Mouse (Mus musculus) hindbrain, embryonic 13.5 days (tissue): ENCODE results near the gene Rasal3. TPM values are rescaled to one million over a fixed set of nuclear protein-coding genes. Genes with fewer than 3 reads are reported as not detected.

Experiments
- ATAC-seq: fragments of 200-750 bp; cut with Nextera tagmentation; 2 replicates; pipeline ENCODE4 v1.8.0; 2017; ENCODE audit warnings: moderate TSS enrichment; ENCODE audit not compliant: low FRiP score
- H3K27ac ChIP-seq: fragments of 300-500 bp; sonication (generic); 2 replicates; pipeline ENCODE4 v1.5.1; 2015; ENCODE audit warnings: inconsistent platforms, mild to moderate bottlenecking, moderate library complexity
- H3K27me3 ChIP-seq: fragments of 300-500 bp; sonication (generic); 2 replicates; pipeline ENCODE4 v1.6.1; 2015; ENCODE audit warnings: mild to moderate bottlenecking, inconsistent platforms
- H3K36me3 ChIP-seq: fragments of 300-500 bp; sonication (generic); 2 replicates; pipeline ENCODE4 v1.6.1; 2015; ENCODE audit warnings: mild to moderate bottlenecking, inconsistent platforms
- H3K4me1 ChIP-seq: fragments of 300-500 bp; sonication (generic); replicated peaks from 2 replicates; pipeline ENCODE4 v1.6.1; 2015; ENCODE audit warnings: inconsistent platforms
- H3K4me2 ChIP-seq: fragments of 300-500 bp; sonication (generic); 2 replicates; pipeline ENCODE4 v1.6.1; 2015; ENCODE audit warnings: inconsistent platforms, mild to moderate bottlenecking, moderate library complexity
- H3K4me3 ChIP-seq: fragments of 300-500 bp; sonication (generic); 2 replicates; pipeline ENCODE4 v1.5.1; 2015; ENCODE audit warnings: mild to moderate bottlenecking, inconsistent platforms
- H3K9ac ChIP-seq: fragments of 300-500 bp; sonication (generic); 2 replicates; pipeline ENCODE4 v1.6.1; 2015; ENCODE audit warnings: mild to moderate bottlenecking, inconsistent platforms
- H3K9me3 ChIP-seq: fragments of 300-500 bp; sonication (generic); 2 replicates; pipeline ENCODE4 v1.6.1; 2016; ENCODE audit warnings: inconsistent platforms
- WGBS: fragments of 180-500 bp; shearing (Covaris S2); methylation state at CpG from one replicate; pipeline ENCODE4 v1.1.7; 2015; 5-methylcytosine and 5-hydroxymethylcytosine counted together
- polyA plus RNA-seq: library from polyadenylated mRNA; unstranded; fragments of >200 nt; fragmentation: Nextera tagmentation; extraction: Ambion mirVana; gene quantifications from 2 replicates; pipeline ENCODE4 v1.2.1, GENCODE M21; 2015

Gene Rasal3
- polyA plus RNA-seq, 1 experiment from 2014 or later = 0.62 TPM

DNA sequence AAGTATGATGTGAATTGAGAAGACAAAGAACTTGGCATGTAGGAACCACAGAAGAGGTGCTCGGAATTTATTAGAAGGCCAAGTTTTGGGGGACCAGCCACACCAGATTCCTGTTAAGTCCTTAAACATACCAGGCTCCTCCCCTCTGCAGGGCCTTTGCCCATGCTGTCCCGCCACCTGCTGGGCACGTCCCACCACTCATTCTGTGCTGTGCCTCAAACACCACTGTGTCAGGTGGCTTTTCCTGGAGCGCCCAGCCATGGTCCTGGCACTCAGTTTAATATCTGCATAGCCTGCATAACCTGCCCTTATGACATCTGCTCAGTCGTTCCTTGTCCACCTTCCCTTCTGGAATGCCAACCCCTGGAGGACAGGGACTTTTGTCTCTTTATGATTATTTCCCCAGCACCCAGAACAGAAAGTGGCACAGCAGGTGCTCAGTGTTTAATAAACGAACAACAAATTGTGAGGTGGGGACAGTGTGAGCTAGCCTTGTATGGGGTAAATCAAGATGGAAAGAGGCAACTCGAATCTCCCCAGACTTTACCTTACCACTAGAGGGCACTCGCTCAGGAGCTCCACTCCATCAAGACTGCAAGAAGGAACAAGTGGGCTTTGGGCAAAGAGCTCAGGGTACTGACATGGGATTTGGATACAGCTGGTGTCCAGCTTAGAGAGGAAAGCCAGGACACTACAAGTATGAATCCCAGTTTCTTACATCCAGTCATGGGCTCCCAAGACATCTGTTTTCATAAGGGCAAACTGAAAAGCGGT, 16.5 kb downstream of the Rasal3 start:
- WGBS = 78% methylated on average over 9 of the region's 9 CpGs
- peaks cover 24% of the 10 kb centered on the region for H3K4me1 ChIP-seq
- H3K4me3 ChIP-seq = 0 out of 2 replicates have a peak overlapping the region, but pooled peaks have one; percentile 67
- H3K27me3 ChIP-seq = peaks cover 16% of the 10 kb centered on the region
- no peak overlapping the region for H3K4me2 ChIP-seq
- no peak overlapping the region for H3K9ac ChIP-seq
- H3K36me3 ChIP-seq = peaks cover 48% of the 10 kb centered on the region
- H3K9me3 ChIP-seq = no peaks in the 10 kb centered on the region
- no peak overlapping the region for H3K27ac ChIP-seq
- ATAC-seq = no peak

DNA sequence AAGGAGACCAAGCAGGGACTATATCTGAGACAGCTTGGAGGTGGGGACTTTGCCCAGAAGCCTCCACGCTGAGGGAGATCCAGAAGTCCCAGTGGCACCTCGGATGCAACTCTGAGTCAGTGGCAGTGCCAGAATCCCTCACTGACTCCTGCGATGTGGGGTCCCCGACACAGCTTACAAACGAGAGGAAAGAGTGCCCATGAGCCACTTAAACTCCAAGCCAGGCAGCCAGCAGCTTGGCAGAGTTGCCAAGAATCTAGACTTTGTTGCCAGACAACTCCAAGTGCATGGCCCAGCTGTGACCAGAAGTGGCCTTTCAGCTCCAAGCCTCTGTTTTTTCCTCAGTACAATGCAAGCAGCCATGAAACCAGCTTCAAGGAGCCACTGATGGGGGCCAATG, 19.7 kb downstream of the Rasal3 start:
- no peak overlapping the region for H3K9ac ChIP-seq
- H3K36me3 ChIP-seq = peaks cover 58% of the 10 kb centered on the region
- no peak overlapping the region for H3K27ac ChIP-seq
- no peak overlapping the region for H3K4me2 ChIP-seq
- H3K4me3 ChIP-seq = no peak overlapping the region
- H3K27me3 ChIP-seq = no peaks in the 10 kb centered on the region
- H3K9me3 ChIP-seq = no peaks in the 10 kb centered on the region
- 94% methylated on average over 5 of the region's 5 CpGs for WGBS
- peaks cover 24% of the 10 kb centered on the region for H3K4me1 ChIP-seq
- no peak for ATAC-seq

DNA sequence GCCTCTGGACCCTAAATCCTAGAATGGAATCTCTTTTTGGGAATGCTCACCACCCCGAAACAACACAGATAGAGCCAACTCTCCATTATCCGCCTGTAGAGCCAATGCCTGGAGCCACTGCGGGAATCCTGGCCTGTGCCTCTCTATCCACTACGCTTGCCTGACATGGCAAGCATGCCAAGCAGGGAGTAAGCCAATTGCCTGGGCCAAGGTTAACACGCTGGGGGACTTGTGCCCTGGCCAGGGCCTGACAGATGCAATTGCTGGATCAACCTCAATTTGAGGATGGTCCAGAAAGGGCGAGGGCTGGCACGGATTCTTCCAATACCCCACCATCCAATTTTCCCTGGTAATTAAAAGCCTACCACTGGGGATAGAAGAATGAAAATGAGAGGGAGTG, 20.8 kb downstream of the Rasal3 start:
- Histone ChIP-seq H3K27me3 (no peaks in the 10 kb centered on the region), H3K4me3 (no peak overlapping the region), H3K4me1 (peaks cover 13% of the 10 kb centered on the region), H3K27ac (no peak overlapping the region), H3K36me3 (peaks cover 69% of the 10 kb centered on the region), H3K9ac (no peak overlapping the region), H3K9me3 (no peaks in the 10 kb centered on the region), H3K4me2 (no peak overlapping the region)
- 87% methylated on average over 7 of the region's 7 CpGs for WGBS
- ATAC-seq = no peak; the same call in 1 of the 2 replicates

DNA sequence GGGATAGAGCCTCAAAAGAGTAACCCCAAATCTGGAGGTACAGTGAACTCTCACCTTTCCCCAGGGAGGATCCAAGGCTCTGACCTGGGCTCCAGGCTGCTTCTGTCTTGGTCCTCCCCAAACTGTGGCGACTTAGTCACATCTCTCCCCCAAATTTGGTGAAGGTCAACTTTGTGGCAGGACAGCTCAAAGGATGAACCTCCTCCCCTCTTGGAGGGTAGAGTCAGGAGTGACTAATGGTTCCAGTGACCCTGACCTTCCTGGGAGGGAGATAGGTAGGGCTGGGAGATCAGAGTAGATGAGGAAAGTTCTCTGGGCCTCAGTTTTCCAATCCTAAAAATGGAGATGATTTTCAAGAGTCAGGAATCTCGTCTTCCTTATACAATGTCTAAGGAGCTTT, 24.6 kb downstream of the Rasal3 start:
- Histone ChIP-seq H3K4me3 (no peak overlapping the region), H3K9ac (no peak overlapping the region), H3K4me1 (peaks cover 4% of the 10 kb centered on the region; the same call in 1 of the 2 replicates), H3K36me3 (peaks cover 53% of the 10 kb centered on the region), H3K4me2 (no peak overlapping the region), H3K27ac (no peak overlapping the region), H3K27me3 (no peaks in the 10 kb centered on the region), H3K9me3 (no peaks in the 10 kb centered on the region)
- 88% methylated on average over 2 of the region's 2 CpGs for WGBS
- ATAC-seq = no peak

DNA sequence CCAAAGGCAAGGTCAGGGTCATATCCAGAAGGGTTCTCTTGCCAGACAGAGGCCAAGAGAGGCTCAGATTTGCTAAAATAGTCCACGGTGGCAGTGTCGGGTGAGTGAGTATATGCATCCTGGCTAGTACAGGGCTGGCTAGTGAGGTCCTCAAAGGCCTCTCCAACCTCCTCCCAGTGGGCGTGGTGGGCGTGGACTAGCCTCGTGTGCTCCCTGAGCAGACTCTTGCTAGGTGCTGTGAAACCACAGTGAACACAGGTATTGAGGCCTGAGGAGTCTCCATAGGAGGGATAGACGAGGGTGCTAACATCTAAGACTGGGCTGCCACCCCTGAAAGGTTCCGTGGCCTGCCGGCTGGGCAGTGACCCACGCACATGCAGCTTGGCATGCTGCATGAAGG, 26.2 kb downstream of the Rasal3 start:
- no peak overlapping the region for H3K4me2 ChIP-seq
- 77% methylated on average over 9 of the region's 9 CpGs for WGBS
- ATAC-seq = no peak
- H3K4me1 ChIP-seq = peaks cover 4% of the 10 kb centered on the region; the same call in 1 of the 2 replicates
- no peak overlapping the region for H3K9ac ChIP-seq
- no peak overlapping the region for H3K27ac ChIP-seq
- no peaks in the 10 kb centered on the region for H3K9me3 ChIP-seq
- peaks cover 37% of the 10 kb centered on the region for H3K36me3 ChIP-seq
- no peak overlapping the region for H3K4me3 ChIP-seq
- H3K27me3 ChIP-seq = no peaks in the 10 kb centered on the region

DNA sequence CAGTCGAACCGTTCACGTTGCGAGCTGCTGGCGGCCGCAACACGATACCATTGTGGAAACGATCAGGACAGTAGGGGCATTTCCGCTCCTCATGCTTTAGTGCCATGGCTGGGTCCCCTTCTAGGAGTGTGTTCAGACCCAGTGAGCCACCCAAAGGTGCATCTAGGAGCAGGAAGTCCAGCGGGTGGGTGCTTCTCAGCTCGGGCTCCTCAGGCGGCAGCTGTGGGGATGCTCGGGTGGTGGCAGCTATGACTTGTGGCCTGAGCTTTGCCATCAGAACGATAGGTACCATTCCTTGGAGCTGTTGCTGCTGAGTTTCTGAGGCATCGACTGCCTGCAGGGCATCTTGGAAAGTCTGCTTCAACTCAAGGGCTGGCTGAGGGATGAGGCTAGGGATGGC, 26.9 kb downstream of the Rasal3 start:
- Histone ChIP-seq H3K27ac (no peak overlapping the region), H3K4me3 (no peak overlapping the region), H3K9ac (no peak overlapping the region), H3K36me3 (peaks cover 34% of the 10 kb centered on the region), H3K9me3 (no peaks in the 10 kb centered on the region), H3K27me3 (no peaks in the 10 kb centered on the region), H3K4me1 (peaks cover 4% of the 10 kb centered on the region; the same call in 1 of the 2 replicates), H3K4me2 (no peak overlapping the region)
- 89% methylated on average over 15 of the region's 15 CpGs for WGBS
- no peak for ATAC-seq

DNA sequence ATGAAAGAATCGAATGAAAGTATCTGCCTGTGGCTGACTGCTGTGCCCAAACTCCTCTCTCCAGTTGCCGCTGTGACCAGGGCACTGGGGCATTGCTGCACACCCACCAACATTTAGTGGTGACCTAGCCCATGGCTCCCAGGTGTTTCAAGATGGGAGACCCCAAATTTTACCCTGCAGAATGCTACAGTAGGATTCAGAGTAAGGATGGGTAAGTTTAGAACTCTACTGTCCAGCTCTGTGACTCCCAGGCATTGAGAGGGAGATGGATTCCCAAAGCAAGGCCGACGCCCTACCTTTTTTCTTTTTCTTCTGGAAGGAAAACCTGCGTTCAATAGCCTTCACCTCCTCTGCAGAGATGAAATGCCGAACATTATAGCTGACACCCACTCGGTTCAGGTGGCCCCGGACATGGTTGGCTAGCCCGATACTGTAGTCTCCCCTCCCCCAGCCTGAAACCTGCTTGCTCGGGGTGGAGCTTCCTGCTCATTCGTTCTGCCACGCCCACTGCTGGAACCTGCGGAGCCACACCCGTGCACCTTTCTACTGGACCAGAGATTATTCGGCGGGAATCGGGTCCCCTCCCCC, 34.3 kb downstream of the Rasal3 start:
- Histone ChIP-seq H3K27ac (no peak overlapping the region), H3K4me3 (peak overlapping the region; percentile 15; the same call in 1 of the 2 replicates), H3K27me3 (no peaks in the 10 kb centered on the region), H3K4me1 (peaks cover 13% of the 10 kb centered on the region), H3K9ac (0 out of 2 replicates have a peak overlapping the region, but pooled peaks have one; percentile 29), H3K4me2 (peak overlapping the region; percentile 41), H3K9me3 (no peaks in the 10 kb centered on the region), H3K36me3 (peaks cover 9% of the 10 kb centered on the region)
- no peak for ATAC-seq
- 15% methylated on average over 14 of the region's 17 CpGs for WGBS

DNA sequence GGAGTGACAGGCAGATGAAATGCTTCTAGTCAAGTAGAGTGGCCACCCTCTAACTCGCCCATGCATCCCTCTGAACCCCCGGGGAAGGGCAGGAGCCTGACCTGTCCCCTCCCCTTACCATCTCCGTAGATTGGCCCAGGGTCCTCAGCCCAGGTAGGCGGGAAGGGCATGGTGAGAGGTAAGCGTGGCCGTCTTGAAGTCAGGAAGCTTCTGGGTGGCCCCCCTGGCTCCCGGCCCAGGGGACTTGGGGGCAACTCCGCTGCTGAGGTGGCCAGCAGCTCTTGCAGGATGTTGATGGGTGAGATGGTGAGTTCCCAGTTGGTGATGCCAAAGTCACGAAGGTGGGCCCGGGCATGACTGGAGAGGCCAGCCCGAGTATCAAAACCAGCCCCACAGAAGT, 35.7 kb downstream of the Rasal3 start:
- no peaks in the 10 kb centered on the region for H3K9me3 ChIP-seq

DNA sequence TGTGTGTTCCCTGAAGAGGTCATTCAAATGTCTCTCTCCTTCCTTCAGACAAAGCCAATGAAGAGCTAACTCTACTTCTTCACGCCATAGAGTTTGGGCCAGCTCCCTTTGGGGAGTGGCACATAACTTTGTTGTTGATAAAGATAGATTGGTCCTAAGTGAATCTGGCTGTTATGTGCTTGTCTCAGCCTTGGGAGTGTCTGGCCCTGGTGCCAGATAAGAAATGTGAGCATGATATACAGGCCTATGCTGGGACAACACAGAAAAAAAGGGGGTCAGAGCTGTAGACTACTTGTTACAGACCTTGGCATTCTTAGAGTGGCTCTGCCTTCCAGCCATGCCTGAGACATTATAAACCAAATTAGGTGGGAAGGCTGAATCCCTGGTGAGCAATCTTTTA, 38.1 kb downstream of the Rasal3 start:
- Histone ChIP-seq H3K27ac (peak overlapping the region; percentile 85; the same call in 1 of the 2 replicates), H3K9ac (no peak overlapping the region), H3K27me3 (no peaks in the 10 kb centered on the region), H3K4me1 (peaks cover 37% of the 10 kb centered on the region), H3K9me3 (no peaks in the 10 kb centered on the region), H3K4me2 (no peak overlapping the region), H3K4me3 (no peak overlapping the region), H3K36me3 (peaks cover 33% of the 10 kb centered on the region)
- ATAC-seq = no peak
- 84% methylated on average over 1 of the region's 1 CpGs for WGBS

More for the DNA sequence above, 35.7 kb downstream of the Rasal3 start:
- ATAC-seq = no peak
- no peak overlapping the region for H3K4me3 ChIP-seq
- H3K4me1 ChIP-seq = peaks cover 22% of the 10 kb centered on the region
- H3K27me3 ChIP-seq = no peaks in the 10 kb centered on the region
- WGBS = 93% methylated on average over 11 of the region's 11 CpGs
- H3K9ac ChIP-seq = no peak overlapping the region; the same call in 1 of the 2 replicates
- no peak overlapping the region for H3K4me2 ChIP-seq
- H3K27ac ChIP-seq = no peak overlapping the region
- H3K36me3 ChIP-seq = peaks cover 11% of the 10 kb centered on the region

DNA sequence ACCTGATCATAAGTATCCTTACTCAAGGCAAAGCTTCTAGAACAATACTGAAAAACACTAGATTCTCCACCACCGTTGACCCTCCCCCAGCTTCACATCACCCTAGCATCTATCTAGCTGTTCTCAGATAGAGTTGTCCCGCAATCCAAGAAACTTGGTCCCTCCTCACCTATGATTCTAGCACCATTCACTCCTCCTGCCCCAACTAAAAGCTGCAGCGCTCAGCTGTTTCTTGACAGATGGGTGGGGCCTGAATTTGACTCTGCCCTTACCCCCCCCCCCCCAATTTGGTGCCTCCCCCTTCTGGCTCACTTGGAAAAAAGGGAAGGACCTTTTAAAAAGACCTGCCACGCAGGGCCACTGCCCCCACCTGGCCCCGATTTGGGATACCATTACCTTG, 38.5 kb downstream of the Rasal3 start:
- H3K4me1 ChIP-seq = peaks cover 37% of the 10 kb centered on the region
- peak overlapping the region; percentile 85 for H3K27ac ChIP-seq
- no peaks in the 10 kb centered on the region for H3K9me3 ChIP-seq
- peak overlapping the region; percentile 91 for H3K4me3 ChIP-seq
- H3K36me3 ChIP-seq = peaks cover 37% of the 10 kb centered on the region
- peak overlapping the region; percentile 96 for H3K9ac ChIP-seq
- peak; percentile 27 for ATAC-seq
- peak overlapping the region; percentile 83 for H3K4me2 ChIP-seq
- H3K27me3 ChIP-seq = no peaks in the 10 kb centered on the region
- WGBS = 62% methylated on average over 5 of the region's 5 CpGs

DNA sequence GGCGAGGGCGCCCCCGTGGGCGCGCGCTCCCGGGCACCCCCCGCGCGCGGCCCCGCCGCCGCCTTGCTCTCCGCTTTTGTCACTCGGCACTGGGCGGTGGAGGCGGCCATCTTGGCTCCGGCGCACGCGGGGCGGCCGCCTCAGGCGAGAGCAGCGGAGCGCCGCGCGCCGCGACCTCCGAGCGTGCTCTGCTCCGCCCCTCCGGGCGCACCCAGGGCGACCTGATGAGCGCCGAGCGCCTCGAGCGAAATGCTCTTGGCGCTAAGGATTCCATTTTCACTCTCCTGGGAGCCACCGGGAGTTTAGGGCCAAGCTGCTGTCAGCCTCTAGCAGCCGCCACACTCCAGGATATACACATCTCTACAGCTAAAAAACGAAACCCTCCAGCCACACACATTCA, 39.1 kb downstream of the Rasal3 start:
- Histone ChIP-seq H3K27ac (peak overlapping the region; percentile 85), H3K9me3 (no peaks in the 10 kb centered on the region), H3K36me3 (peaks cover 42% of the 10 kb centered on the region), H3K27me3 (no peaks in the 10 kb centered on the region), H3K4me1 (peaks cover 37% of the 10 kb centered on the region), H3K4me2 (peak overlapping the region; percentile 83), H3K4me3 (peak overlapping the region; percentile 91), H3K9ac (peak overlapping the region; percentile 96)
- ATAC-seq = peak; percentile 94
- WGBS = under 1% methylated on average over 47 of the region's 47 CpGs

DNA sequence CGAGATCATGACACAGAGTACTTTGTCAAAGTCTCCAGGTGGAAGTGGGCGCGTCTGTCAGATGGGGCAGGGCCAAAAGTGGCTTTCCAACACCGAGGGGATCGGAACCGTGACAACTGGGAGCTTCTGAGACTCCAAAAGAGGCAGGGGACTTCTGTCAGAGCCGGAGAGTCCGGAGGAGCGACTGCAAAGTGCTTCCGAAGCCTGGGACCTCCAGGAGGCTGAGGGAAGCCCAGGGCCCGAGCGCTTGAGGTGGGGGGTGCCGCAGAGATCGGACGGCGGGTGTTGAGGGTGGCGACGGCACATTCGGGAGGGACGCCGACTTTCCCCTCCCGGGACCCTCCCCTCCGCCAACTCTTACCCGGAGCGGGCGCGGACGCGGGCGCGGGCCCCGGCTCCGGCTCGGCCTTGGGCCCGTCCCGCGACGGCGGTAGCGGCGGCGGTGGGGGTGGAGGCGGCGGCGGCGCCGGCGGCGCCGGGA, 39.5 kb downstream of the Rasal3 start:
- H3K4me1 ChIP-seq = peaks cover 34% of the 10 kb centered on the region
- H3K9ac ChIP-seq = peak overlapping the region; percentile 96
- no peaks in the 10 kb centered on the region for H3K9me3 ChIP-seq
- H3K27me3 ChIP-seq = no peaks in the 10 kb centered on the region
- H3K4me3 ChIP-seq = peak overlapping the region; percentile 91
- H3K36me3 ChIP-seq = peaks cover 47% of the 10 kb centered on the region
- ATAC-seq = peak; percentile 57
- H3K4me2 ChIP-seq = peak overlapping the region; percentile 83
- peak overlapping the region; percentile 85 for H3K27ac ChIP-seq
- WGBS = under 1% methylated on average over 22 of the region's 50 CpGs
